Mouse (Mus musculus) G1E (cell line): ENCODE measurements around the gene Gm7534.
A peak's percentile ranks its signal among the peaks of the same experiment; 100 is the strongest.

Source experiments
- GATA1 ChIP-seq: IDR thresholded peaks from 2 replicates; pipeline ENCODE4 v1.6.1; 2012; ENCODE audit warnings: borderline replicate concordance, low read length, inconsistent platforms, mixed read lengths
- TAL1 ChIP-seq: conservative IDR thresholded peaks from 2 replicates; pipeline ENCODE4 v1.6.1; 2012; ENCODE audit warnings: low read depth, low read length, inconsistent platforms, mixed read lengths

DNA sequence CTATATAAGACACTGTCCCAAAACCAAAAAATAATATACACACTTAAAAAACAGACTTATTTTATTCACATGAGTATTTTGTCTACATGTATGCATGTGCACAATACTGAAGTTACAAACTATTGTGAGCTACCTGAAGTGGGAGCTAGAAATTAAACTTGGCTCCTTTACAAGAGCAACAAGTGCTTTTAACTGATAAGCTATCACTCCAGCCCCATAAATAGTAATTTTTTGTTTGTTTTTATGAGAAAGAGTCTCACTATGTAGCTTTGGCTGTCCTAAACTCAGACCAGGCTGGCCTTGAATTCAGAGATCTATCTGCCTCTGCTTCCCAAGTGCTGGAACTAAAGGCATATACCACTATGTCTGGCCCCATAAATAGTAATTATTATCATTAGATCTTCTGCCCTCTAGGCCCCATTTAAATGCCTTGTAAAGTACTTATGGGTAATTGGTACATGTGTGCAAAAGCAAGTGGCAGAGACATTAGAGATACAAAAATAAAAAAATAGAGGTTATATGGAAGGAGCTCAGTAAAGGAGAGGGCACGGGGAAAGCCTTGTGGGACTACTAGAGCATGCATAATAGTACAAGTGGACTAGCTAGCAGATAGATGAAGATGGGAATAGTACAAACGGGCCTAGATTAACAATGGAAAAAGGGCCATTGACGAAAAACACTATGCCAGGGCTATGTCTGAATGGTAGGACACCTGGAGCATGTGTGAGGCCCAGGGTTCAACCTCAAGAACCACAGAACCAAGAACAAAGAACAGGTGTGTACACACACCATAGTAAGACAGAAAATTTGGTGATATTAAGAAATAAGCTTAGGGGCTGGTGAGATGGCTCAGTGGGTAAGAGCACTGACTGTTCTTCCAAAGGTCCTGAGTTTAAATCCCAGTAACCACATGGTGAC is 37.0 kb downstream of the Gm7534 start:
- TF ChIP-seq TAL1 (0 out of 2 replicates have a peak, but pooled peaks have one; percentile 15), GATA1 (no peak)
